Mouse (Mus musculus) CH12.LX (cell line): ENCODE results near the gene Abraxas2. TPM values are rescaled to one million over a fixed set of nuclear protein-coding genes. Genes with fewer than 3 reads are reported as not detected.

ENCODE experiments used
- DNase-seq: peaks from one replicate; pipeline ENCODE4 v3.0.0-alpha.2; 2013; ENCODE audit errors: extremely low read depth
- H3K27ac ChIP-seq: 2 replicates; pipeline ENCODE4 v1.5.1; 2012; ENCODE audit warnings: low read depth, mild to moderate bottlenecking, control low read depth, moderate library complexity; ENCODE audit not compliant: insufficient read depth
- H3K27me3 ChIP-seq: replicated peaks from 2 replicates; pipeline ENCODE3; 2012; ENCODE audit warnings: inconsistent platforms
- H3K36me3 ChIP-seq, 2 experiments: replicated peaks in 1 of 2; 2 replicates each; pipeline versions ENCODE3 to v1.6.1; 2012; ENCODE audit warnings: inconsistent platforms in 1 of 2, low read length in 1 of 2, mild to moderate bottlenecking in 1 of 2, mixed read lengths in 1 of 2, moderate library complexity in 1 of 2; ENCODE audit not compliant: control insufficient read depth in 1 of 2, insufficient read depth in 1 of 2
- H3K4me1 ChIP-seq, 2 experiments: 2 replicates each; pipeline ENCODE4 v1.6.1; 2012; ENCODE audit warnings: inconsistent platforms in 1 of 2, moderate library complexity in 1 of 2; ENCODE audit not compliant: insufficient read depth in 2 of 2, control insufficient read depth in 1 of 2
- H3K4me2 ChIP-seq: 2 replicates; pipeline ENCODE4 v1.6.1; 2012; ENCODE audit warnings: low read depth, mild to moderate bottlenecking, control low read depth; ENCODE audit not compliant: poor library complexity, insufficient read depth, severe bottlenecking
- H3K4me3 ChIP-seq, 3 experiments: fragments of 150-350 bp in 1 of 3; sonication (generic) in 1 of 3; replicated peaks in 1 of 3; 2 replicates each; pipeline versions ENCODE3 to v1.5.1; 2011 to 2012; ENCODE audit warnings: low read depth in 2 of 3, low read length in 2 of 3, mild to moderate bottlenecking in 2 of 3, moderate library complexity in 2 of 3, control low read depth in 1 of 3, improper control_type of control experiment in 1 of 3, inconsistent platforms in 1 of 3, mixed read lengths in 1 of 3; ENCODE audit not compliant: poor library complexity in 1 of 3
- H3K79me2 ChIP-seq: replicated peaks from 2 replicates; pipeline ENCODE4 v1.6.1; 2012; ENCODE audit warnings: mild to moderate bottlenecking, moderate library complexity; ENCODE audit not compliant: control insufficient read depth, poor library complexity, insufficient read depth, severe bottlenecking; ENCODE audit errors: extremely low read depth
- H3K9ac ChIP-seq: 2 replicates; pipeline ENCODE4 v1.6.1; 2012; ENCODE audit warnings: low read depth, mild to moderate bottlenecking, control low read depth, moderate library complexity; ENCODE audit not compliant: insufficient read depth
- H3K9me3 ChIP-seq: replicated peaks from 2 replicates; pipeline ENCODE3; 2012; ENCODE audit warnings: low read length, inconsistent platforms, mixed read lengths
- EP300 ChIP-seq: IDR thresholded peaks from 2 replicates; pipeline ENCODE4 v1.6.1; 2011; ENCODE audit warnings: low read length, improper control_type of control experiment
- ETS1 ChIP-seq: conservative IDR thresholded peaks from 2 replicates; pipeline ENCODE4 v1.6.1; 2012; ENCODE audit warnings: low read depth, mild to moderate bottlenecking, inconsistent platforms, low read length, improper control_type of control experiment, moderate library complexity
- JUN ChIP-seq: IDR thresholded peaks from 2 replicates; pipeline ENCODE4 v1.6.1; 2011; ENCODE audit warnings: low read depth, mild to moderate bottlenecking, low read length, improper control_type of control experiment, moderate library complexity; ENCODE audit not compliant: insufficient read depth
- JUND ChIP-seq: conservative IDR thresholded peaks from 2 replicates; pipeline ENCODE4 v1.6.1; 2011; ENCODE audit warnings: low read depth, low read length, improper control_type of control experiment
- KAT2A ChIP-seq: IDR thresholded peaks from 2 replicates; pipeline ENCODE4 v1.6.1; 2012; ENCODE audit warnings: low read length, improper control_type of control experiment, inconsistent platforms; ENCODE audit not compliant: insufficient replicate concordance
- MAFK ChIP-seq: IDR thresholded peaks from 2 replicates; pipeline ENCODE4 v1.6.1; 2011; ENCODE audit warnings: low read length, improper control_type of control experiment; ENCODE audit not compliant: insufficient replicate concordance
- MAX ChIP-seq: IDR thresholded peaks from 2 replicates; pipeline ENCODE4 v1.6.1; 2011; ENCODE audit warnings: low read length, improper control_type of control experiment
- MAZ ChIP-seq: IDR thresholded peaks from 2 replicates; pipeline ENCODE4 v1.6.1; 2012; ENCODE audit warnings: low read depth, mild to moderate bottlenecking, inconsistent platforms, low read length, improper control_type of control experiment, moderate library complexity
- POLR2AphosphoS2 ChIP-seq: IDR thresholded peaks from 2 replicates; pipeline ENCODE4 v1.6.1; 2011; ENCODE audit warnings: low read depth, low read length, improper control_type of control experiment
- RAD21 ChIP-seq: IDR thresholded peaks from 2 replicates; pipeline ENCODE4 v1.6.1; 2011; ENCODE audit warnings: low read depth, mild to moderate bottlenecking, low read length, improper control_type of control experiment, moderate library complexity
- RCOR1 ChIP-seq: conservative IDR thresholded peaks from 2 replicates; pipeline ENCODE4 v1.6.1; 2012; ENCODE audit warnings: low read depth, mild to moderate bottlenecking, inconsistent platforms, low read length, improper control_type of control experiment
- TCF12 ChIP-seq: IDR thresholded peaks from 2 replicates; pipeline ENCODE4 v1.6.1; 2014; ENCODE audit warnings: low read depth, mild to moderate bottlenecking, inconsistent platforms, low read length, improper control_type of control experiment
- UBTF ChIP-seq: IDR thresholded peaks from 2 replicates; pipeline ENCODE4 v1.6.1; 2012; ENCODE audit warnings: low read depth, mild to moderate bottlenecking, inconsistent platforms, low read length, improper control_type of control experiment, moderate library complexity
- USF2 ChIP-seq: conservative IDR thresholded peaks from 2 replicates; pipeline ENCODE4 v1.6.1; 2011; ENCODE audit warnings: low read depth, low read length, improper control_type of control experiment
- ZNF384 ChIP-seq: IDR thresholded peaks from 2 replicates; pipeline ENCODE4 v1.6.1; 2012; ENCODE audit warnings: low read depth, low read length, improper control_type of control experiment, inconsistent platforms
- dilution Hi-C: fragments of 300-500 bp; cut with MboI; formaldehyde crosslinking; loops from 2 replicates; pipeline ENCODE4 v1.14.3; 2020; ENCODE audit warnings: low sequenced_read_pairs; ENCODE audit not compliant: extremely low pct_unique_long_range_greater_than_20kb, extremely low pct_ligation_motif_present
- in situ Hi-C: fragments of 300-500 bp; cut with MboI; formaldehyde crosslinking; loops from 3 replicates; pipeline ENCODE4 v1.14.3; 2019; ENCODE audit warnings: low sequenced_read_pairs, low pct_ligation_motif_present, low pct_unique_long_range_greater_than_20kb, mixed read lengths
- polyA plus RNA-seq: library from polyadenylated mRNA; unstranded; fragments of >175 nt; gene quantifications from 2 replicates; pipeline ENCODE4 v1.2.1, GENCODE M21; 2012; ENCODE audit warnings: low read depth; ENCODE audit not compliant: insufficient read length
- total RNA-seq, 2 experiments: library from RNA; depleted of rRNA; stranded (reverse); fragments of 300-350 nt in 1 of 2; fragments of >200 nt in 1 of 2; gene quantifications; 2 replicates each; pipeline ENCODE4 v1.2.3; 2012 to 2014

The Abraxas2 gene
- total and polyA plus RNA-seq, 3 experiments, result 20.1 to 28.4 (median 21.3) TPM

GRCm38 (mm10) chr7:132816528-132816927 lies 42.5 kb upstream of the Abraxas2 start:
- no peak overlapping the region for H3K4me3 ChIP-seq
- in situ Hi-C loops, result no loop called here
- no peaks in the 10 kb centered on the region for H3K27me3 ChIP-seq
- DNase-seq, result peak; percentile 55
- H3K4me1 ChIP-seq, result peaks cover 3 to 33% of the 10 kb centered on the region in 2 experiments
- H3K27ac ChIP-seq, result no peak overlapping the region
- no peak overlapping the region for H3K9ac ChIP-seq
- H3K79me2 ChIP-seq, result peaks cover 11% of the 10 kb centered on the region; the same call in 1 of the 2 replicates
- peaks cover 0 to 14% of the 10 kb centered on the region in 2 experiments for H3K36me3 ChIP-seq
- dilution Hi-C loops, result no loop called here
- no peaks in the 10 kb centered on the region for H3K9me3 ChIP-seq
- H3K4me2 ChIP-seq, result no peak overlapping the region
- TF ChIP-seq POLR2AphosphoS2, result no peak
- TF ChIP-seq JUN, result peak; percentile 44; the same call in 1 of the 2 replicates
- peak; percentile 49; the same call in 1 of the 2 replicates for TF ChIP-seq ETS1
- TF ChIP-seq JUND, result peak; percentile 68; the same call in 1 of the 2 replicates
- 0 out of 2 replicates have a peak, but pooled peaks have one; percentile 18 for TF ChIP-seq ZNF384
- no peak for TF ChIP-seq USF2
- peak; percentile 80 for TF ChIP-seq EP300

- no peak overlapping the region for H3K4me2 ChIP-seq
- H3K27me3 ChIP-seq, result no peaks in the 10 kb centered on the region
- H3K9ac ChIP-seq, result no peak overlapping the region
- peaks cover 0 to 14% of the 10 kb centered on the region in 2 experiments for H3K36me3 ChIP-seq
- no peak for TF ChIP-seq RCOR1
- TF ChIP-seq MAX, result no peak
- no peak for TF ChIP-seq TCF12
- no peak for TF ChIP-seq MAZ
- TF ChIP-seq USF2, result no peak
- no peak for TF ChIP-seq ETS1
- no peak for TF ChIP-seq RAD21
- TF ChIP-seq MAFK, result no peak
- TF ChIP-seq UBTF, result no peak
- TF ChIP-seq KAT2A, result no peak
- TF ChIP-seq, all 38 proteins: peak for 0
- no peak overlapping the region for H3K4me3 ChIP-seq
- dilution Hi-C loops, result no loop called here
- no peak for DNase-seq
- H3K27ac ChIP-seq, result no peak overlapping the region
- no peaks in the 10 kb centered on the region for H3K9me3 ChIP-seq
- H3K4me1 ChIP-seq, result peaks cover 3 to 33% of the 10 kb centered on the region in 2 experiments
- peaks cover 9% of the 10 kb centered on the region; the same call in 1 of the 2 replicates for H3K79me2 ChIP-seq
- in situ Hi-C loops, result no loop called here
These were observed 42.0 kb upstream of the Abraxas2 start for GRCm38 (mm10) chr7:132817056-132817455.
